Mouse (Mus musculus) left cerebral cortex, postnatal 14 days (tissue): Measurements from ENCODE around the gene Gdf15. TPM values are rescaled to one million over a fixed set of nuclear protein-coding genes. Genes with fewer than 3 reads are reported as not detected.

Experiments
- DNase-seq, 2 experiments: peaks; one replicate each; pipeline ENCODE4 v3.0.0; 2021 to 2022; ENCODE audit warnings: low spot score in 2 of 2, mixed read lengths in 1 of 2
- intact Hi-C: fragments of 180-260 bp; cut with DNase I; formaldehyde crosslinking; loops from one replicate; pipeline ENCODE4 v1.15.1; 2025
- total RNA-seq, 2 experiments: library from RNA; stranded (reverse); gene quantifications; 2 replicates each; pipeline ENCODE4 v1.2.3; 2021

Gdf15 gene
- total RNA-seq, 2 experiments from 2014 or later = not detected

DNA sequence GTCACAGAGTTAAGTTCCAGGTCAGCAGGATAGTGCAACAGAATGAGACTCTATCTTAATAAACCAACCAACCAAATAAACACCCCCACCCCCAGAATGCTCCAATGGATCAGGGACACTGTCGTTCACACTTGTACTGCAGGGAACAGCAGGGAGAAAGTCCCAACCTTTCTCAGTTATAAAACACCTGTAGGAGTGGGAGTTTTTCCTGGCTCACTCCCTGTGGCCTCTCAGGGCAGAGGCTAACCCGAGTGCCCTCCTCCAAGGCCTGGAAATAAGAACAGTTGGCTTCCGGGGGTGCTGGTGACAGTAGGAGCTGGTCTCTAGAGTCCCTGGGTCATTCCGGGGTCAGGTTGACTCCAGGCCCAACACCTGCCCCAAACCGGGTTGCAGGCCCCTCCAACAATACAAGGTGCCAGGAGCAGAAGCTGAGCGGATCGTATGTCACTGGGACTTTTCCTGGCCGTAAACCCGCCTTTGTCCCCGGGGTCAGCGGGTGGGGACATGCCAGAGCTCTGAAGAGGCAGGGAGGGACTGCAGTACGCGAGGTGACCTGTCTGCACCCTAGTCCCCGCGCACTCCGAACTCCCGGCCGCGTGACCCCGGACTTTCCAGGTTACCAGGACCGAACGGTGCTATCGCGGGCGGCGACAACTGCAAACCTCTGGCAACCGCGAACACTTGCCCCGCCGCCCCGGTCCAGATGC, 26.8 kb upstream of the Gdf15 start:
- intact Hi-C loops = loop anchor here (5.0 kb wide), 1 partner anchor 47 kb away; no protein-coding TSS in a partner anchor
- no peak for DNase-seq

DNA sequence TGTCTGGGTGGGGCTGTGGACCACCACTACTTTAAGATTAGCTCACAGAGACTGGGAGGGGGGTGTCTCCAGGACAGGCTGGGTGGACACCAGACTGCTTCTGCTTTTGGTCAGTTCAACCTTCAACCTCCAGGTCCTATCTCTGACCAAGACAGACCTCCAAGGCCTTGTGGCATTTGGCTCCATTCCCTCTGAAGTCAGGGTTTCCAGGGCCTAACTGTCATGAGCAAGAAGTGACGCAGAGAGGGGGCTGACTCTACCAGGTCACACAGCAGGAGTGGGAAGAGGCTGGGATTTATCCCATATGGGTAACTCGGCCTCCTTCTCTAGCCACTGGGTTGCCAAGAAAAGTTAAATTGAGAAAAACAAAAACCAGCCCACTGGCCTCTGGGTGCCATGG, 25.5 kb upstream of the Gdf15 start:
- no peak for DNase-seq
- intact Hi-C loops = loop anchor here (5.0 kb wide), 1 partner anchor 45 kb away; no protein-coding TSS in a partner anchor

DNA sequence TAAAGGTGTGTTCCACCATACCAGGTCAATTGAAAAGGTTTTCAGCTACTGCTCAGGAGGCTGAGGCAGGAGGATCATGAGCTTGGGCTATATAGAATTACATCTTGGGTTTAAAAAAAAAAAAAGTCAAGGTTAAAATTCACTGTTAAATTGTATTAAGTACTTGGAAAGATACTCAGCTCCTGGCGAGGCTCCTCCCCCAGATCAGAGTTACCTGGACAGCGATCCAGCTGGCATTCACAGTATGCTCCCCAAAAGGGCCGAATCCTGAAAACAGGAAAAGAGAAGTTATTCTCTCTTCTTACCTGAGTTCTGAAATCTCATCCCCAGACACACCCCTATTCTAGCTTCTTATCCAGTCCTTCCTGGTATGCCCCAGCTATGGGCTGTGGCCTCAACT, 25.0 kb upstream of the Gdf15 start:
- intact Hi-C loops = loop anchor here (5.0 kb wide), 1 partner anchor 45 kb away; no protein-coding TSS in a partner anchor
- no peak for DNase-seq

DNA sequence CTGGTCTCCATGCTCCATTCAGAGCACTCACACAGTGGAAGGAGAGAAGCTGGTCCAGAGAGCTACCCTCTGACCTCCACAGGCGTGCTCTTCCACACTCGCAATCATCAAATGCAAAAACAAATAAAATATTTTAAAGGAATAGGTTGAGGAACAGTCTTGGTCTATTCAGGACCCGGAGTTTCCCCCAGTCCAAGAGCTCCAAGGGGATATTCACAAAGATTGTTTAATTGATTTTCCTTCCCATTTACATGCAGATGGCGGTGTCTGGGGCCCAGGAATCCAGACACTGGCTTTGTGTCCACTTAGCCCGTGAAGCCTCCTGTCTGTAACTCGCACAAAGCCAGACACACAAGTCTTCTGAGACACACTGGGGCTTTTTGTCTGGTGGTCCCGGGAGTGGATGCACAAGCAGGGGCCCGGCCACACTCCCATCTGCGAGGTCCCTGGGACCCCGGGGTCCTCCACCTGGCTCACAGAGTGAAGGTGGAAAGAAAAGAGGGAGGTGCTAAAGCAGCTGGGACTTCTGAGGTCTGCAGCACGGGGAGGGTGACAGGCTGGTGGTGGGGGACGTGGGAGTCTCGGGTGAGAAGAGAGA, 24.0 kb upstream of the Gdf15 start:
- intact Hi-C loops = loop anchor here (5.0 kb wide), 1 partner anchor 44 kb away; no protein-coding TSS in a partner anchor
- no peak for DNase-seq

DNA sequence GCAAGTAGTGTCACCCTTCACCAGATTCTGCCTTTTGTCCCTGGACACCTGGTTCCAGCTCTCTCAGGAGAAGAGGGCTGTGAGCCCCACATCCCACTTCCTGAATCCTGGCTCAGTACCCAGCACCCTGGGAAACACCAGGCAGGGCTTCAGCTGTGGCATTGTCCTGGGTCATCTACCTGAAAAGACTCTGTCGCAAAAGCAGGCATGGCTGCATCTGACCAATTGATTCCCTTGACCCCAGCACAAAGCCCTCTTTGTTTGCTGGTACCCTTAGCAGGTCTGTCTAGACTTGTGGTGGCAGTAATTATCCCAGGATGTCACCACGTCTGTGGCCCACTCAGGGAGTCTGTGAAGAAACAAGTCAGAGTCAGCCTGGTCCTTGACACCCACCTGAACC, 23.2 kb upstream of the Gdf15 start:
- intact Hi-C loops = loop anchor here (5.0 kb wide), 1 partner anchor 43 kb away; no protein-coding TSS in a partner anchor
- DNase-seq = no peak

DNA sequence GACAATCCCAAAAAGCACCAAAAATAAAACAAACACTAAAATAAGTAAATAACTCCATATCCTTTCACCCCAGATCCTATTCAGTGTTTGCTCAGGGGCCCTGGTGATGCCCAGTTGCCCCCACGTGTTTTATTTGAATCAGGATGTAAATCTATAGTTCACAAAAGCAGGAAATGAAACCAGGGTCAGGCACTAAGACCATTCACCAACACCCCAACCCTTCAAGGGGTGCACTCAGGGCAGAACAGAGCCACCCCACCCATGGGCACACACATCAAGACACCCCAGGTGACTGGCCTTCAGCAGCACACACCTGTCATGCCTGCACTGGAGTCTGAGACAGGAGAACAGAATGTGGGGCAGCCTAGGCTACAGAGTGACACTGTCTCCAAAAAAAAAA, 21.9 kb upstream of the Gdf15 start:
- DNase-seq = no peak
- intact Hi-C loops = no loop called here

DNA sequence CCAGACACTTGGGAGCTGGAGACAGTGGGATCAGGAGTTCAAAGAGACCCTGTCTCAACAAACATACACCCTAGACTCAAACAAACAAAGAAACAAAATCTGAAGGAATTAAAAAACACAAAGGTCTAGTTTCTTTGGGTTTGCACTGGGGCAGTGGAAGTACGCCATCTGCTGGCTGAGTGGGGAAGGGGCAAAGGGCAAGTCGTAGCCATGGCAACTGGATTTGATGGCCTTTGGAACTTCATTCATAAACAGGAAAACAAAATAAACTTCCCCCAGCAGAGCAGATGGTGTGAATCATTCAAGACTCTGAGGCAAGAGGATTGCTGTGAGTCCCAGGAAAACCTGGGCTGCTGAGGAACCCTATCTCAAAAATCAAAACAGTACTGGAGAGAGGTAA, 21.0 kb upstream of the Gdf15 start:
- intact Hi-C loops = no loop called here
- DNase-seq = no peak

DNA sequence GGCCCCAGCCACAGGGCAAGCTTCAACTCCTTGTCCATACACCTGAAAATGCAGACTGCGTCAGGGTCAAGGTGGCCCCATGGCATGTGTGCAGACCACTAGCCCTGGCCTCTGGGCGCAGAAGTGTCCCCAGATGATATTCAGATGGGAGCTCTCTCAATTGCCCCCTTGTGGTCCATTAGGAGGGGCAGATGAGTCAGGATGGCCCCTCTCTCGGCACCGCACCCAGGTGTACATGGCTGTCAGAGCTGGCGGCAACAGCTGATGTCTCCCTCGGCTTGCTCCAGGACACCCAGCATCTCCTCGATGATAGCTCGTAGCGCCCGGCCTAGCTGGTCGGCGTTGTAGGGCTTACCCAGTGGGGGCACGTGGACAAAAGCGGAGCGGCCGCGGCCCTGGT, 18.1 kb upstream of the Gdf15 start:
- intact Hi-C loops = no loop called here
- DNase-seq = no peak

DNA sequence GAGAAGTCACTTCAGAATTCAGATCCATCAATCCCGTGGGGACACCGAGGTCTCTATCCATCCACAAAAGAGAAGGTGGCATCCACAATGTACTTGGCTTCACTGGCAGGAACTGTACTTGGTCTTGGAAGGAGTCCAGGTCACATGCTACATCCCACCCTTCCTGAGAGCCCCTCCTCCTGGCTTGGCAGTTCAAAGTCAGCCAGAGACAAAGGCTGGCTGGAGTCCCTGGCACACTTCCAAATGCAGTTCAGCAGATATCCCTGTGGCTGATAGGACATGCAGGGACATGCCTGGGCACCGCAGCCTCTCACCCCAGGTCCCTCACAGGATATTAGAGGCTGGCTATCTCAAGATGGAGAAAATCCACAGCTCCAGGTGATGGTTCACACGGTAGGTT, 17.1 kb upstream of the Gdf15 start:
- DNase-seq = peak in 1 of 2 experiments; percentile 63

DNA sequence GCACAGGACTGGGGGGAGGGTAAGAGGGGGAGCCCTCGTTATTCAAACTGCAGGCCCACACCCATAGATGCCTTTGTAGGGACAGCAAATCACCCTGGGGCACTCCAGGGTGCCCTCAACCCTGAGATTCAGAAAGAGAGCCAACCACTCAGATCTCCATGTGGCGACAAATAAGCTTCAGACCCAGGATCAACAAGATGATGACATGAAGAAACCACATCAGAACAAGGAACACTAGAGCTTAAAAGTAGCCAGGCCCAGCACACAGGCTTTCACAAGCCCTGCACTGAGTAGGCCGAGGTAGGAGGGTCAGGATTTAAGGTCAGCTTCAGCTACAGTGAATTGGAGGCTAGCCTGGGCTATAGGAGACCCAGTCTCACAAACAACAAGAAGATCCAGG, 16.7 kb upstream of the Gdf15 start:
- intact Hi-C loops = no loop called here
- no peak for DNase-seq

More for the DNA sequence above, 17.1 kb upstream of the Gdf15 start:
- intact Hi-C loops = no loop called here

DNA sequence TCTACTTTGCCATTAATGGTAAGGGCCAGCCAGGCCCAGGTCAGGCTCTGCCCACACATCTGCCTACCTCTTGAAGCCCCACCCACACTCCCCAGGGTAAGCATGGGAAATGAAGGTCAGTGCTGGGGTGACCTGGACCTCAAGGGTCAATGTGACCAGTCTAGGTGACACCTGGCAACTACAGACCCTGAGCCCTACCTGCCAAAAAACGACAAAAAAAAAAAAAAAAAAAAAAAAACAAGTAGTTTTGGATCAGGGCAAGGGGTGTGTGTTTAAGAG, 15.8 kb upstream of the Gdf15 start:
- intact Hi-C loops = no loop called here
- no peak for DNase-seq

DNA sequence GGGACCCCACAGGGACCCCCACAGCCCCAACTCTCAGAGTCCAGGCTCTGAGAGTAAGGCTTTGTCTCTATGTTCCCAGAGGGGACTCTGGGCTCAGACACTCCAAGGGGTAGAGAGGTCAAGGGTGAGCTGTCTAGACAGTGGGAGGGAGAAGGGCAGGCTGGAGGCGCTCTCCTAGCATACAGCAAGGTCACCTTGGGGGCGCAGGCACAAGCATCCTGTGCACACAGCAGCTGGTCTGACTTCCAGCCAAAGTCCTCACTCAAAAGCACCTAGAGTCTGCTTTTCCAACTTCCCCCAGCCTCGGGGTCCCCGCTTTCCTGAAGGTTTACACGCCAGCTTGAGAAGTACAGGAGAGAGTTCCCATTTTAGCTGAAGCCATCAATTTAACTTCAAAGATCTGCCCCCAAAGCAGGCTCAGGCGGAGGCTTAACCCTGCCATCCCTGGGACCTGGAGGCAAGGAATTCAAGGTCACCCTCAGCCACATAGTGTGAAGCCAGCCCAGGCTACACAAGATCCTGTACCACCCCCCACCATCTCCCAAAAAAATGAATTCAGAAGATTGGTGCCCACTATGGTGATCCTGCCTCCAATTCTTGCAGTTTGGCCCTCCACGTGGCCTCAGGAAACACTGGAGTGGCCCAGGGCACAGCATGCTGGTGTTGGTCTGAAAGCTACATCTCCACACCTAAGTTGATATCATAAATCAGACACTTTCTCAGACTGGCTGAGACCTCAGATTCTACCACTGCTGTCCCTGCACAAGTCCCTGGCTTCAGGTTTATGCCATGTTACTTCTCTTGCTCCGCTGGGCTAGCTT, 15.3 kb upstream of the Gdf15 start:
- no peak for DNase-seq
- intact Hi-C loops = no loop called here

DNA sequence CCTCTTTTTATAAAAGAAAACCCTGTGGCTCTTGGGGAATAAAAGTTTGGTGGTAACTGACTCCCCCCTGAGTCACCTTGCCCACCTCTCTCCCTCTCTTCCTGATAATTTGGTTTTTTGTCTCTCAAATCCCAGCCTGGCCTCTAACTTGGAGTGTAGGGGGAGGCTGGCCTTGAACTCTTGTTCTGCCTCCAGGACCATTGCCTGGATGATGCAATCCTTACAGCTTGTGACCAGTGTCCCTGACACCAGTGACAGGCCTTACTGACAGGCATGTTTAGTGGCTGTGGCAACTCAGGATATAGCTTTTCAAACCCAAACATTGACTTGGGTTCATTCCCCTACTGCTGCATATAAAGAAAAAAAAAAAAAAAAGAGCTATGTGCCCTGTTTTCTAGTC, 14.5 kb upstream of the Gdf15 start:
- intact Hi-C loops = no loop called here
- DNase-seq = no peak

DNA sequence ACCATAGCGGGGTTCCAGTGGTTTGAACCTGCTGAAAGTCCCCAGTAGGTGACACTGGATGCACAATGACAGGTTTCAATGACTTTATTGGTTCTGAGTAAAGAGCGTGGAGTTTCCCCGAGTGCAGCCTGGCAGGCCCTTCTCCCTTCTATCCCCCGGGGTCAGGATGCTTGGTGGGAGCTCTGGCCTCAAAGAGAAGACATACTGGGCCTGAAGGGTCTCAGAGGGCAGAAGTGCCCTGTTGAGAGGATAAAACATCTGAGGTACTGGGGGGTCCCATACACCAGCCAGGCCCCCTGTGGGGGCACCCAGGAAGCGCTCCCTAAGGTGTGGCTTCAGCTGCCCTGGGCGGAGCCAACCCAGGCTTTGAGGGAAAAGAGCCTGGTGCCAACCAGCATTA, 14.1 kb upstream of the Gdf15 start:
- intact Hi-C loops = no loop called here
- DNase-seq = no peak

DNA sequence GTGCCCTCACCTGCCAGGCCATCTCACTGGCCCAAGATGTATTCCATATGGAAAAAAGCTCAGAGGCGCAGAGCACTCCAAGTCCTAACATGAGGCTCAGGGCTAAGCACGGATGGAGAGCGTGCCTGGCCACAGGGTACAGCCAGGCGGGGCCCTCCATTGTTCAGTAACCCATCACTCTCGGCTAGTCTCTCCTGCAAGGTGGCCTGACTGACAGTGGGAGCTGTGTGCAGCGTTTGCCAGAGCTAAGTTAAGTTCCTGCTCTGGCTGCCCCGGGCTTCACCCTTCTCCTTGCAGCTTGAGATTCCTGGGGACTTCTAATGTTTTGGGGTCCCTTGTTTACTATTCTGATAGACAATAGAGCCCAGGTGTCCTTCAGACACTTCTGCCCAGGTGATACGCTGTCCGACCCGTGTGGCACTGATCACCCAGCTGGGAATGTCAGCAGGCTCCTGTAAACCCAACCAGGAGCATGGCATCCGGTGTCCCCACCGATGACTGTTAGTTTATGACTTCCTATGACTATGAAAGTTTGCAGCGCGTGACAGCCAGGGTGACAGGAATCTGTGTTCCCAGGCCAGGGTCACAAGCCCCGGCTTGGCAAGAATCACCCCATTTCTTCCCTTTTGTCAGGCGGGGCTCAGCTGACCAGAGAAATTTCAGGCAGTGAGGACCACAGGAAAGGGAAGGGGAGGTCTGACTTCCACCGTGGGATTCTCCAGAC, 13.4 kb upstream of the Gdf15 start:
- no peak for DNase-seq
- intact Hi-C loops = no loop called here

DNA sequence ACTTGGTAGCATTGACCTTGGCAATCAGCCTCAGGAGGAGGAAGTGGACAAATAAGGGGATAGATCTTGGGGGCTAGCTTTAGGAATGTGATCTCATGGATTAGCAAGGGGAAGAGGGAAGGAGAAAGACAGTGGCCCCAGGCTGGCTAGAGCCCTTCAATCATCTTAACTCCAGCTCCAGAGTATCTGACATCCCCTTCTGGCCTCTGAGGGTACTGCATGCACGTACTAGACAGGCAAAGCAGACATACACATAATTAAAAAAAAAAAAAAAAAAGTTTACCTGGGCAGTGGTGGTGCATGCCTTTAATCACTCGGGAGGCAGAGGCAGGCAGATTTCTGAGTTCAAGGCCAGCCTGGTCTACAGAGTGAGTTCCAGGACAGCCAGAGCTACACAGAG, 11.8 kb upstream of the Gdf15 start:
- DNase-seq = no peak
- intact Hi-C loops = no loop called here

DNA sequence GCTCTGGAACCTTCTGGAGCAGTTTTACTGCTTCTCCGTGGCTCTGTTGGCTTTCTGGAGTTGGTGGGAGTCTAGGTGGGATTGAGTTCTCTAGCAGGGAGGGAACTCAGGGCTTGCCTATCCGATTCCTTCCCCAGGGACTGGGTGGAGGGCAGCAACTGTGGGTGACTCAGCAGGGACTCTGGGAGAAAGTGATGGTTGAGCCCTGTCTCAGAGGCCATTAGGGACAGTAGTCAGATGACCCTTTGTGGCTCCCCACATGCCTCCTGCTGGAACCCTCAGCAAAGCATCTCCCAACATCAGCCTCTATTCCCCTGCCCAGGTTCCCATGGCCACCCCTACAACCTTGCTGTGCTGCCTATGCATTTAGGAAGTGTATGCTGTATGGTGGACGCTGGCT, 10.8 kb upstream of the Gdf15 start:
- intact Hi-C loops = no loop called here

DNA sequence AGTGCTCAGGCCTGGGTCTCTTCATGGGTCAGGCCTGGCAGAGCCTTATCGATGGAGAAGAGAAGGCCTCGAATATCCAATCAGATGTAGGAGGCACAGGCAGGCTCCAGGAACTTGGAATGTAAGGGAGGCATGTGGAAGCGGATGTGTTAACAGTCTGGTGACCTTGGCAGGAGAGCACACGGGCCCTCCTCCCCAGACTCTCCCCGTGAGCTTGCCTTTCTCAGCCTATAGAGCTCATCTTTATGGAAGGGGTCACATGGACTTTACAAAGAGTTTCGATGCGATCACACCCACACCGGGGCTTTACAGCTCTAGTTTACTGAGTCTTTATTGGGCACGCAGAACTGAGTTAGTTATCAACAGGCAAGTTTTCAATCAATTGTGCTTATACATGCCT, 6.5 kb upstream of the Gdf15 start:
- intact Hi-C loops = no loop called here
- no peak for DNase-seq

More for the DNA sequence above, 10.8 kb upstream of the Gdf15 start:
- no peak for DNase-seq

DNA sequence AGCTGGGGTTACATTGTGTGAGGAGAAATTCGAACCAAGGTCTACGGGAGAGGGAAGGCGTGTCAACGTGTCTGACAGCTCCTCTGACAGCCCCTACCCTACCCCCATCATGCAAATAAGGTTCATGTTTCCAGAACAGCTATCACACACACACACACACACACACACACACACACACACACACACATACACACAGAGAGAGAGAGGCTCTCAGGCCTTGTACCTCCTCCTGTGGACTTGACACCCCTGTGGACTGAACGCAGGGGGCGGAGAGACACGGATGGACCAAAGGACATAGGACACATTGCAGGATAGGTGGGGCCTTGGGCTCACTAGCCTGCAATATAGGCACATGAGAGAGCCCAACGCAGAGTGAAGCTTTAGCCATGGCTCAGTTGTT, 4.6 kb upstream of the Gdf15 start:
- no peak for DNase-seq

DNA sequence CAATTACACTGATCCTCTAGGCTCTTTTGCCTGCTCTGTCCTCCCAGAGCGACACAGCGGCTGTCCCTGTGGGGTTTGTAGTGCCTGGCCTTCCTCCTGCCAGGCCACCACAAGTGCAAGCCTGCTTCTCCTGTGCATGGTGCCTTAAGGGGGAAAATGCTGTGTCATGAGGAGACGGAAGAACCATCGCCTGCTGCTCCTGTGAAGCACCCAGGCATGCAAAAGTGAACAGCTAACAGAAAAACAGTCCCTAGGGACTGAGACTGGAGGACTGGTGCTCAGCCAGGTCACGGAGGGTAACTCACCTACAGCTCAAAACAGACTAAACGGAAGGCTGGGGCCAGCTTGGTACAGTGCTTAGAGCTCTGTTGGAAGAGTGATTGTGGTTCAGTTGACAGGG, 3.3 kb upstream of the Gdf15 start:
- intact Hi-C loops = no loop called here
- no peak for DNase-seq

More for the DNA sequence above, 4.6 kb upstream of the Gdf15 start:
- intact Hi-C loops = no loop called here
